Mouse (Mus musculus): ENCODE measurements around the gene Vmn1r35.
"Not testable (repeated sequence)": the region's sequence is repeated elsewhere in the genome, so short reads cannot be mapped to it uniquely, and the experiment has no call there.

Vmn1r35 gene

DNA sequence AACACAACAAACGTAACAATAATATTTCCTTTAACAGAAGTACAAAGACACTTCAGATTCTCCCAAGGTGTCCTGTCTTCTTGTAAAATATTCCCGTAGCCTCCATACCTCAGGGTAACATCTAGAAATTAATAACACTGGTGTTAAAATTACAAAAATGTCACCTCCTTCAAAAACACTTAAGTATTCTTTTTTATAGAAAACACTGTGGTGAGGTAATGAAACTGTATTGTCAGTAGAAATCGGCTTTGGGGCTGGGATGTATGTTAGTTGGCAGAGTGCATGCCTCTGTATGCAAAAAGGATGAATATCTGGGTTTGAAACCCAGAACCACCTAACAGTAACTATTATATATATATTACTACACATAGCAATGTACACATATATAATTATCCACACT is at the start of gene Vmn1r35:
Vmn1r35 (minus strand) TSS at position 101 of the 400 bp plus-strand sequence.
- DNase-seq (ENCODE audit: low read depth, low spot score), result no peak

DNA sequence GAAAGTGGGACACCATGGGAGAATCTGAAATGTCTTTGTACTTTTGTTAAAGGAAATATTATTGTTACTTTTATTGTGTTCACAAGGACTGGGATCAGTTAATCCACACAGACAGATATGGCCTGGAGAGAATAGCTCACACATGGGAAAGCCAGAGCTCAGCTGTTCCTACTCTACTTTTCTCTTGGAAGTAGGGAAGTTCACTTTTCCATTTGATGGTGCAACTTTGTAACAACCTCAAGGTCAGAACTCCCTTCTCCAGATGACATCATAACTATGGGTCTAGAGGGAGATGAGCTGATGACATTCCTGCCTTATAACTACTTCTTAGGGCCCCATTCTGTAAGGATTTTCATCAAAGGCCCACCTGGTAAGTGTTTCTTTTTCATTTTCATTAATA is 43.4 kb upstream of the Vmn1r35 start, which contains the start of gene Vmn1r37:
Vmn1r37 (plus strand) TSS at position 301 of the 400 bp plus-strand sequence.
- DNase-seq (ENCODE audit: low read depth, low spot score), result not testable (repeated sequence)

DNA sequence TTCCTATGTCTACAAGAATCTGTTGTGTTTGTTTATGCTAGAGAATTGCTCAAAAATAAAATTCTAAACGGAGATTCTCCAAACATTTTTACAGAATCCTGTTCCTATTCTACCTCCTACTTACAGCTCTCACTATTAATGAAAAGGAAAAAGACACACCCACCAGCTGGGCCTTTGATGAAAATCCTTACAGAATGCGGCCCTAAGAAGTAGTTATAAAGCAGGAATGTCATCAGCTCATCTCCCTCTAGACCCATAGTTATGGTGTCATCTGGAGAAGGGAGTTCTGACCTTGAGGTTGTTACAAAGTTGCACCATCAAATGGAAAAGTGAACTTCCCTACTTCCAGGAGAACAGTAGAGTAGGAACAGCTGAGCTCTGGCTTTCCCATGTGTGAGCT is 33.4 kb upstream of the Vmn1r35 start, which contains the start of gene Vmn1r36:
Vmn1r36 (minus strand) TSS at position 101 of the 400 bp plus-strand sequence.
- not testable (repeated sequence) for DNase-seq (ENCODE audit: low read depth, low spot score)

- DNase-seq (ENCODE audit: low read depth, low spot score), result no peak
Measured at GRCm38 (mm10) chr6:66713854-66714253, 28.1 kb upstream of the Vmn1r35 start.

GRCm38 (mm10) chr6:66708901-66709300 is 23.2 kb upstream of the Vmn1r35 start:
- no peak for DNase-seq (ENCODE audit: low read depth, low spot score)

- DNase-seq (ENCODE audit: low read depth, low spot score), result no peak
Measured at GRCm38 (mm10) chr6:66643779-66644178, 41.9 kb downstream of the Vmn1r35 start, which contains the start of gene Vmn1r34. Vmn1r34 (minus strand) TSS chr6:66643879.

All from ZHBTc4 (cell line).